Mouse (Mus musculus): ENCODE measurements around the gene Gbx1. TPM values are rescaled to one million over a fixed set of nuclear protein-coding genes. Genes with fewer than 3 reads are reported as not detected.

The Gbx1 gene
- total RNA-seq, 2 experiments from 2014 or later = not detected

DNA sequence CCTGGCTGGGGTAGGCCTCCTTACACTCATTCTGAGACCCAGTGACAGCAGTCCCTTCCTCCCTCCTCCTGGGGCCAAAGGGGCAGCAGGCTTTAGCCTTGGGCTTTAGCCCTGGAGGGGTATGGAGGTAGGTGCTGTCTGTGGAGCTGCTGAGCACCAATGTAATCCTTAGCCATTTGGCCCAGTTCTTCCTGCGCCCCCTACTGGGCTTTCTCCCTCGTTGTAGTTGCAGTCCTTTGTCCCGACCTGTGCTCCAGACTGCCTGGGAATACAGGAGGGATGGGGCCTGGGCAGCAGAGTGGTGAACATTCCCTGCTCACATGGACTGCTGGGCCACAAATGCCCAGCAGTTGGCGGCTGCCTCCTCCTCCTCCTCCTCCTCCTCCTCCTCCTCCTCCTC, 45.4 kb downstream of the Gbx1 start:
- peak; percentile 48 to 57 for DNase-seq (ENCODE audit: low spot score in 2 of 2)

DNA sequence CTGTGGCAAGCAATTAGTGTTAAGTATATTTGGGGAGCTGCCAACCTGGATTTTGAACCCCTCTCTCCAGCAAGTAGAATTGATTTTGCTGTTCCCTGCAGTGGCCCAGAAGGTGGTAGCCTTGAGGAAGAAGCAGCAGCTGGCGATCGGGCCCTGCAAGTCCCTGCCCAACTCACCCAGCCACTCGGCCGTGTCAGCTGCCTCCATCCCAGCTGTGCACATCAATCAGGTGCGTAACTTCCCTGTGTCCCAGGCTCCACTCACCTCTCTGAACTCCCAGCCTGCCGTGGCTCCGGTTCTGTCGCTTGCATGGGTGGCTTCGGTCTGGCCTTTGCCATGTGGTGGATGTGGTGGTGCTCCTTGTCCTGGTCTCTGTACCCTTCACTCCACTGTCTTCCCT, 49.1 kb downstream of the Gbx1 start:
- DNase-seq (ENCODE audit: low spot score in 2 of 2) = no peak

- DNase-seq (ENCODE audit: low spot score in 2 of 2) = no peak
Observed at GRCm38 (mm10) chr5:24475476-24476241, 51.3 kb downstream of the Gbx1 start.

GRCm38 (mm10) chr5:24474723-24475261, 52.2 kb downstream of the Gbx1 start:
- DNase-seq (ENCODE audit: low spot score in 2 of 2) = peak; percentile 50 to 61

GRCm38 (mm10) chr5:24474025-24474722, 52.8 kb downstream of the Gbx1 start:
- no peak for DNase-seq (ENCODE audit: low spot score in 2 of 2)

DNA sequence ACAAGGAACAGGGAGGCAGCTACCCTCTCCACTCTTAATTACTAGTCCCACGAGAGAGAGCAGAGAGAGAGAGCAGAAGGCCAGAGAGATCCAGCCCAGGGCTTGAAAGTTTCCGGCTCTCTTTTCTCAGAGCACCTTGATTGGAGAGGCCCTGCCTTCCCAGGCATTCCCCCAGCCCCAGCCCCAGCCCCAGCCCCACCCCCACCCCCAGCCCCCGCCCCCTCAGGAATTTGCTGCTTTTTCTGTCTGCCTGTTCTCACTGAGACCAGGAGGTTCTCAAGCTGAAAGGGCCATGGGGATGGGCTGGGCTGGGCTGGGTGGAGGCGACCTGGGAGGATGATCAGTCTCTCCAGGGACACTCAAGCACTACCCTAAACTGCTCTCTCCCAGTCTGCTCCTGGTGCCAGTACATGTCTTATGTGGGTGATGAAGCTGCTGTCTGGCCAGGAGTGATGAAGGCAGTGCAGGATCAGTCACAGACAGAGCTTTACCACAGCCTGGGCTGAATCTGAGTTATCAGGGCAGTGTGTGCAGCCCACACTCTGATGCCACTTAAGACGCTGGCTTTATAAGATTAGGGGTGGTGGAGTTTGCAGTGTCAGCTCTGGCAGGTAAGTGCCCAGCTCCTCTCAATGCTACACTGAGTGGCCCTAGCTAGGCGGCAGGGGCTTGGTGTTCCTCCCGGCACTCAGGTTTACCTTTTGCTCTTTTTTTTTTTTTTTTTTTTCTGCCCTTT, 54.0 kb downstream of the Gbx1 start:
- no peak for DNase-seq (ENCODE audit: low spot score in 2 of 2)

GRCm38 (mm10) chr5:24470600-24470999, 56.4 kb downstream of the Gbx1 start:
- DNase-seq (ENCODE audit: low spot score in 2 of 2) = peak; percentile 55 to 65

DNA sequence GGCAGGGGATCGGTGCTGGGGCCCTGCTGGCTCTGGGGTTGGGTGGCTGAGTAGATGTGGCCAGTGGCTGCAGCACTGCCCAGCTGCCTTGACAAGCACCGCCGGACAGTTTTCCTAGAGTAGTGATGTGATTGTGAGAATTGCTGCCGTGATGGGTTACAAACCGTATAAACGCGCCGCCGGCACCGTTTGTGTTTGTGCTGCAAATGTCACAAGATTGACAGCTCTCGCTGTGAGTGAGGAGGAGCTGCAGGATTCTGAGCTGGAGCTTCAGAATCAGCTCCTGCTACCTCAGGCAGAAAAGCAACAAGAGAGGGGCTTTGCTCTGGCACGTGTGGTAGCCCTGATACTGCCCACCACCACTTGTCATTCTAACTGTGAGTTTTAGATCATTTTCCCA, 60.2 kb downstream of the Gbx1 start:
- DNase-seq (ENCODE audit: low spot score in 2 of 2) = no peak

DNA sequence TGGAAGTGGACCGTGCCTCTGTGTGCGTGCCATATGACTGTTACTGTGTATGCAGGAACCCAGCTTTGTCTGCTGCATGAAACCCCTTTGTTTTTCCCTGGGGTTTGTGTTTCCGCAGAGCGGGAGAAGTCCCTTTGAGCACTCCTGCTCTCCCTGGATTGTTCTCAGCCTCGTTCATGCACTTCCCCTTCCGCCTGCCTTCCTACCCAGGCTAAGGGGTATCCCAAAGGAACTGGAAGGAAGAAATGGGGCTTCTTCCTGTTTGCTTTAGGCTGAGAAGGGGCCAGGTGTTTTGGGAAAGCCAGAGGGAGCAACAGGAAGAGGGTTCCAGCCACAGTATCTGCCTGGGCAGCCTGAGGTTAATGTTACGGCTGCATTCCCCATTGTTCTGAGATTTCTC, 71.4 kb downstream of the Gbx1 start:
- no peak for DNase-seq (ENCODE audit: low spot score in 2 of 2)

DNA sequence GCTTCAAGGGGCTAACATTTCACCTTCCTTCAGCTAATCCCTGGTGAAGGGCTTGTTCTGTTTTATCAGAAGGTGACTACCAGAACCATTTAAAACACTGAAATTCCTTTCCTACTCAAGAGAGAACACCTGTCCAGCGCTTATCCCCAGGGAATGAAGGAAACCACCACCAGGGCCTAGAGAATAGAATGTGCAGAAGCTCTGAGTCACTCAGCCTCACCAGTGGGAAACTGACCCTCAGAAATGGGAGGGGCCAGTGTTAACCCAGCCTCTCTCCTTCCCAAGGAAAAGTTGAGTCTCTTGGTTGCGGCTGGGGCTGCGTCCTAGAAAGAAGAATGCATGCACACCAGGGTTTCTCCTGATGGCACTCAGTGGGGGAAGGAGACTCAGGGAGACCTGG, 71.9 kb downstream of the Gbx1 start:
- no peak for DNase-seq (ENCODE audit: low spot score in 2 of 2)

DNA sequence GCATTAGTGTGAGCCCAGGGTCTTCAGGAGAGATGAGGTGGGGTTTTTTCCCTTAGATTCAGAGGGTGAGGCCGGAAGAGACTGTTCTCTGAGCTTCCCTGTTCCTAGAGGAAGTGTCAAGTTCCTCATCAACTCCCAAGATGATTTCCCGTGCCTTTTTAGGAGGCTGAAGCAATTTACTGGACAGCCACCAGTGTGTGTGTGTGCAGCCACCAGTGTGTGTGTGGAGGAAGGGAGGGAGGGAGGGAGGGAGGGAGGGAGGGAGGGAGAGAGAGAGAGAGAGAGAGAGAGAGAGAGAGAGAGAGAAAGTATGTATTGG, 73.1 kb downstream of the Gbx1 start:
- DNase-seq (ENCODE audit: low spot score in 2 of 2) = no peak

GRCm38 (mm10) chr5:24453283-24453984, 73.6 kb downstream of the Gbx1 start:
- peak; percentile 28 to 56 for DNase-seq (ENCODE audit: low spot score in 2 of 2)

Other genes with a start within 250 kb of the Gbx1 start
- 10 to 100 TPM; 17.9 to 19.2 TPM for gene Kcnh2, start 175.6 kb downstream of the Gbx1 start, total RNA-seq (2021)
- 1 to 10 TPM; 9.4 to 10.0 TPM for gene Nos3, start 162.4 kb downstream of the Gbx1 start, total RNA-seq (2021)
- gene Atg9b, start 135.1 kb downstream of the Gbx1 start, total RNA-seq (2021) = 1 to 10 TPM; 2.8 to 3.4 TPM
- 10 to 100 TPM; 43.0 to 54.1 TPM for gene Abcb8, start 133.5 kb downstream of the Gbx1 start, total RNA-seq (2021)
- under 1 TPM in 1 of 2 experiments, not detected in 1; 0.18 TPM for gene Asic3, start 113.8 kb downstream of the Gbx1 start, total RNA-seq (2021)
- 100 to 1,000 TPM; 127 to 133 TPM for gene Cdk5, start 103.7 kb downstream of the Gbx1 start, total RNA-seq (2021)
- gene Slc4a2, start 103.4 kb downstream of the Gbx1 start, total RNA-seq (2021) = 10 to 100 TPM; 33.0 to 45.8 TPM
- 100 to 1,000 TPM; 113 to 116 TPM for gene Fastk, start 81.9 kb downstream of the Gbx1 start, total RNA-seq (2021)
- gene Tmub1, start 79.3 kb downstream of the Gbx1 start, total RNA-seq (2021) = 10 to 100 TPM; 23.1 to 27.5 TPM
- 100 to 1,000 TPM; 540 to 568 TPM for gene Agap3, start 75.0 kb downstream of the Gbx1 start, total RNA-seq (2021)
- gene Asb10, start 13.8 kb upstream of the Gbx1 start, total RNA-seq (2021) = under 1 TPM; 0.28 to 0.33 TPM
- gene 4931409K22Rik, start 29.6 kb upstream of the Gbx1 start, total RNA-seq (2021) = not detected
- gene Abcf2, start 50.3 kb upstream of the Gbx1 start, total RNA-seq (2021) = 10 to 100 TPM; 59.9 to 61.5 TPM
- 10 to 100 TPM; 64.3 to 73.2 TPM for gene Chpf2, start 59.5 kb upstream of the Gbx1 start, total RNA-seq (2021)
- 100 to 1,000 TPM; 112 to 113 TPM for gene Smarcd3, start 97.2 kb upstream of the Gbx1 start, total RNA-seq (2021)
- gene Nub1, start 158.3 kb upstream of the Gbx1 start, total RNA-seq (2021) = 10 to 100 TPM; 66.5 to 67.0 TPM
- gene Wdr86, start 203.5 kb upstream of the Gbx1 start, total RNA-seq (2021) = 1 to 10 TPM; 1.1 to 4.7 TPM
- gene Crygn, start 230.8 kb upstream of the Gbx1 start, total RNA-seq (2021) = 1 to 10 TPM; 2.3 to 3.3 TPM